Mouse (Mus musculus) intestine, embryonic 15.5 days (tissue): Measurements from ENCODE around the gene Adgrb3. TPM values are rescaled to one million over a fixed set of nuclear protein-coding genes. Genes with fewer than 3 reads are reported as not detected.

Experiments
- ATAC-seq: fragments of 200-750 bp; cut with Nextera tagmentation; 2 replicates; pipeline ENCODE4 v1.8.0; 2017; ENCODE audit warnings: moderate TSS enrichment, moderate library complexity
- H3K27ac ChIP-seq: fragments of 300-500 bp; sonication (generic); 2 replicates; pipeline ENCODE4 v1.5.1; 2015; ENCODE audit warnings: mild to moderate bottlenecking, inconsistent platforms
- H3K27me3 ChIP-seq: fragments of 300-500 bp; sonication (generic); replicated peaks from 2 replicates; pipeline ENCODE4 v1.6.1; 2015; ENCODE audit warnings: inconsistent platforms
- H3K36me3 ChIP-seq: fragments of 300-500 bp; sonication (generic); 2 replicates; pipeline ENCODE4 v1.6.1; 2015; ENCODE audit warnings: inconsistent platforms
- H3K4me1 ChIP-seq: fragments of 300-500 bp; sonication (generic); replicated peaks from 2 replicates; pipeline ENCODE4 v1.6.1; 2015; ENCODE audit warnings: inconsistent platforms
- H3K4me2 ChIP-seq: fragments of 300-500 bp; sonication (generic); replicated peaks from 2 replicates; pipeline ENCODE4 v1.6.1; 2015; ENCODE audit warnings: mild to moderate bottlenecking, inconsistent platforms
- H3K4me3 ChIP-seq: fragments of 300-500 bp; sonication (generic); replicated peaks from 2 replicates; pipeline ENCODE4 v1.5.1; 2015; ENCODE audit warnings: inconsistent platforms
- H3K9ac ChIP-seq: fragments of 300-500 bp; sonication (generic); 2 replicates; pipeline ENCODE4 v1.6.1; 2015; ENCODE audit warnings: inconsistent platforms
- H3K9me3 ChIP-seq: fragments of 300-500 bp; sonication (generic); 2 replicates; pipeline ENCODE4 v1.6.1; 2016; ENCODE audit warnings: inconsistent platforms
- WGBS: fragments of 180-500 bp; shearing (Covaris S2); methylation state at CpG from one replicate; pipeline ENCODE4 v1.1.7; 2015; 5-methylcytosine and 5-hydroxymethylcytosine counted together
- polyA plus RNA-seq: library from polyadenylated mRNA; unstranded; fragments of >200 nt; fragmentation: Nextera tagmentation; extraction: Ambion mirVana; gene quantifications from 2 replicates; pipeline ENCODE4 v1.2.1, GENCODE M21; 2015

Gene Adgrb3
- polyA plus RNA-seq, 1 experiment from 2014 or later: 2.8 TPM

DNA sequence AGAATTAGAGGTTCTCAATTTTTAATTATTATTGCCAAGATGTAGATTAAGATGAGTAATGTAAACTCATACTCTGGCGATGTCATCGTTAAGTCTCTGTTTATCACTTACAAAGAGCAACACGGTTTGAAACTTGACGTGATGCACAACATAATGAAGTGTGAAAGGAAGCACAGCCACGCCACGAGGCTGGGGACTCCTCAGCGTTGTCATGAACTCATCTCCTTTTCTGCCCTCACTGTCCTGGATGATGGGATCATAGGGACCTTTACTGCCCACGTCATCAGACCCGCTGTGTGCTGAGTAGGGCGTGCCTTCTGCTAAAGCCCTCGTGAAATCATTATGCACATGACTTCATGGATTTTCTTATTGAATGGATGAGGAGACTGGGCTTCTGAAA, 714.0 kb downstream of the Adgrb3 start:
- Histone ChIP-seq H3K4me3 (no peak overlapping the region), H3K9me3 (no peaks in the 10 kb centered on the region), H3K27ac (no peak overlapping the region), H3K9ac (no peak overlapping the region), H3K4me1 (no peaks in the 10 kb centered on the region), H3K36me3 (no peaks in the 10 kb centered on the region), H3K27me3 (no peaks in the 10 kb centered on the region), H3K4me2 (no peak overlapping the region)
- no peak for ATAC-seq
- WGBS: 80% methylated on average over 11 of the region's 11 CpGs

DNA sequence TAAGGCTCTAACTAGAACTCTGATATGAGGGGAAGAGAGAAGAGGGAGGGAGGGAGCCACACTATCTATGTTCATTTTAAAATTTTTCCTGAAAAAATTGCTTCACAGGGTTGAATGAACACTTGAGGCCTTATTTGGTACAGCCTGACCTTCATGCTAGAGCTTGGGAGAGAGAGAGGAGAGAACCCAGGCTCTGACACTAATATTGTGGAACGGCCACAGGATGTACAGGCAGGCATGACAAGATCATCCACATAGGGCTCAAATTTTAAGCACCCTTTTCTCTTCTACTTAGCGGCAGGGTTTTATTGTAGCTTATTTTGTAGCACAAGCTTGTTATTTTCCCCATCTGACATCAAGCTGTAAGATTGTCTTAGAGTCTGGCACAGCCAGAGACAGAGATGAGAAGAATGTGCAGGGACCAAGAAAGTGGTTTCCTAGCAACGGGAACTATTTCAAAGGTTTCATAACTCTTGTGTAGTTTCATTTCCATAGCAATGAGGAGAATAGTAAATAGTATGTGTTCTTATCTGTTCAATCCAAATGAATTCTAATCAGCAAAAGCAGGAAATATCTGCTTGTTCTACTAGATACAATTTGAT, 721.9 kb downstream of the Adgrb3 start:
- Histone ChIP-seq H3K36me3 (no peaks in the 10 kb centered on the region), H3K4me2 (no peak overlapping the region), H3K27ac (no peak overlapping the region), H3K4me3 (no peak overlapping the region), H3K9ac (no peak overlapping the region), H3K9me3 (no peaks in the 10 kb centered on the region), H3K4me1 (no peaks in the 10 kb centered on the region), H3K27me3 (no peaks in the 10 kb centered on the region)
- 66% methylated on average over 3 of the region's 3 CpGs for WGBS
- ATAC-seq: no peak

DNA sequence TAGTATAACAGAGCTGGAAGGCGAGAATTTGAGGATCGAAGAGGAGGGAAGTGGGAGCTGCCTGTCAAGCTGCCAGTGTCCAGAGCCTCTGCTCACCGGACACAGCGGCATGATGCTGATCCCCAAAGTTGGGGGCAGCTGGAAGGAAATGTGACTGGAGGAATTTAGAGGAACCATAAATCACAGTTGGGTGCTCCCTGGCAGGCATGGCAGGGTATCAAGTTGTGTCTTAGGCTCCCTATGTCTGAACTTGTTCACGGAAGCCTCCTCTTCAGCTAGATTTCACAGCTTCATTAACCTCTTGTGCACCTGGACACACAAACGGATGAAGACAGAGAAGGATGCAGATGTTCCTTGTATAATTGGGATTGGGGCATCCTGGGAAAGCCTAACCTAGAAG, 722.8 kb downstream of the Adgrb3 start:
- no peak for ATAC-seq
- H3K4me1 ChIP-seq: no peaks in the 10 kb centered on the region
- no peak overlapping the region for H3K9ac ChIP-seq
- H3K4me3 ChIP-seq: no peak overlapping the region
- no peaks in the 10 kb centered on the region for H3K36me3 ChIP-seq
- 68% methylated on average over 6 of the region's 6 CpGs for whole genome bisulfite sequencing
- H3K27ac ChIP-seq: no peak overlapping the region
- H3K27me3 ChIP-seq: no peaks in the 10 kb centered on the region
- H3K4me2 ChIP-seq: no peak overlapping the region
- no peaks in the 10 kb centered on the region for H3K9me3 ChIP-seq

DNA sequence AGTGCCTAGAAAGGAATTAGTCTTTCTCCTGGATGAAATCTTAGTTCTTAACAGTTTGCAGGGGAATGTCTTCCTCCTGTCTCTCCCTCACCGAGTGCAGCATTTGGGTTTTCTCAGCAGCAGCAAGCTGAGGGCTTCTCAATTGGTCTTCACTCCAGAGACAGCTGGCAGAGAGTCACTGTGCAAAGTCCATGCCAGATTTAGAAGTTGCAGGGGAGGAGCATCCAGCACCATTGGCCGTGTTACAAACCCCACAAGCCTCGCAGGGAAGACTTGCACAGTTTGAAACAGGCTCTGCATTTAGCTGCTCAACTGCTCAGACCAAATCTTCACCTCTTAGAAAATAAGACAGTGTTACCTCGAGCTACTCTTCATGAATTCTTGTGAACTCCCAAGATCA, 724.1 kb downstream of the Adgrb3 start:
- no peaks in the 10 kb centered on the region for H3K27me3 ChIP-seq
- H3K36me3 ChIP-seq: no peaks in the 10 kb centered on the region
- peak; percentile 71 for ATAC-seq
- H3K4me2 ChIP-seq: no peak overlapping the region
- H3K9me3 ChIP-seq: no peaks in the 10 kb centered on the region
- no peak overlapping the region for H3K9ac ChIP-seq
- H3K27ac ChIP-seq: no peak overlapping the region
- 32% methylated on average over 4 of the region's 4 CpGs for WGBS
- H3K4me3 ChIP-seq: no peak overlapping the region
- H3K4me1 ChIP-seq: no peaks in the 10 kb centered on the region

DNA sequence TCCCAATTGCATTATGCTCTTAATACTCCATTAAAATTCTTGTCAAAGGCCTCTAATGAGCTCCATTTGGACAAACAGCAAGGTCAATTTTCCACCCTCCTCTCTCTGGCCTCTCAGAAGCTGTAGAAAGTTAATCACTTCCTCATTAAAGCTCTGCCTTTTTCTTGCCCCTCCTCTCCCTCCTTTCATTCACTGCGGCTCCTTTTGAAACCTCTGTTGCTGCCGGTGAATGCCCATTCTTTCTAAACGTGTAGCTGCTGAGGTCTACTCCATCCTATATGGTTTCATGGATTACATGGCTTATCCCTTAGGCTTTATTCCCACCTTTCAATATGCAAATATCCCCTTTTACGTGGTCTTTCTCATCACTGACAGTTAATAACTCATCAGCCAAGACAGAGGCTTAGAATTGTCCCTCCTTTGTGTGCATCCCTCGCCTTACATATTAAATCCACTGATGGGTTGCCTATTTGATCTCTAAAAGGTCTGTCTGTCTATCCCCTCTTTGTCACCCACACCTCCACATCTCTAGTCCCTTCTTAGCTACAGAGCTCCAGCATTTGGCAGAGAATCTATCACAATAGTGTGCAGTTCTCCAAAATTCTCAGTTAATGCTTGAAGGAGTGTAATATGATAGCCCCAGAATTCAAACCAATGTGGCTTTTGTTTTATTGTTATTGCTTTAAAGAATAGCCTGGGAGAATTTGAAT, 741.3 kb downstream of the Adgrb3 start:
- no peak overlapping the region for H3K9ac ChIP-seq
- H3K4me1 ChIP-seq: no peaks in the 10 kb centered on the region
- no peak for ATAC-seq
- H3K4me2 ChIP-seq: no peak overlapping the region
- no peaks in the 10 kb centered on the region for H3K9me3 ChIP-seq
- no peak overlapping the region for H3K4me3 ChIP-seq
- H3K27me3 ChIP-seq: no peaks in the 10 kb centered on the region
- no peaks in the 10 kb centered on the region for H3K36me3 ChIP-seq
- H3K27ac ChIP-seq: no peak overlapping the region
- WGBS: 69% methylated on average over 5 of the region's 5 CpGs

DNA sequence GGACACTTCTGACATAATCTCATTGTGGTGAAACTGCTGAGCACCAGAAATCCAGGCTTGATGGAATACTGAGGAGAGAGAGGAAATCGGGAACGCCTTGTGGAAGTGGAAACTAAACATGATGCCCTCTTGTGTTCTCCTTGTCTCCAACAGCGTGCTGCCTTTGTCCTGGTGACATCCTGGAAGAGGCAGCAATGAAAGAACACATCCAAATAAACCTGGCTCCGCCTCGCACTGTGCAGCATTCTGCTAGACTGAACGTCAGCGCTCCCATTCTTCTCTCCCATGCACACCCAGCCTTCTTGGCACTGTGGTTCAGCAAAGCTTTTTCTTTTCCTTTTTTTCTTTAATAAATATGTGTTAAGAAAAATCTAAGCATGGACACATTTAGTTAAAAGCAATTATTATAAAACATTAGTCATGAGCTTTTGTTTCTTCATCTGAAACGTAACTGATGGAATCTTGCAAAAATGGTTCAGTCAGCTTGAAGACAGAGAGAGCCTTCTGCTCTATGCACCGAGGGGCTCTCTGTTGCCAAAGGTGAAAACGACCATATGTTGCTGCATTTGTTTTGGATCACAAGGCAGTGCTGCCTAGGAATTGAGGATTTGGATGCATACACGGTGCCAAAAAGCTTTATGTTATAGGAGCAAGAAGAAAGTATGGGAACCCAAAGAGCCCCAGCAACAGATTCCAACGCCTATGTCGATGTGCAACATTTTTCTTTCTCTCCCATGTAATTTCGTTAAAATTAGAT, 743.7 kb downstream of the Adgrb3 start:
- no peaks in the 10 kb centered on the region for H3K9me3 ChIP-seq
- H3K4me1 ChIP-seq: no peaks in the 10 kb centered on the region
- H3K9ac ChIP-seq: no peak overlapping the region
- ATAC-seq: no peak
- 73% methylated on average over 14 of the region's 14 CpGs for WGBS
- H3K4me2 ChIP-seq: no peak overlapping the region
- H3K4me3 ChIP-seq: no peak overlapping the region
- H3K27ac ChIP-seq: no peak overlapping the region
- H3K36me3 ChIP-seq: no peaks in the 10 kb centered on the region
- H3K27me3 ChIP-seq: no peaks in the 10 kb centered on the region

DNA sequence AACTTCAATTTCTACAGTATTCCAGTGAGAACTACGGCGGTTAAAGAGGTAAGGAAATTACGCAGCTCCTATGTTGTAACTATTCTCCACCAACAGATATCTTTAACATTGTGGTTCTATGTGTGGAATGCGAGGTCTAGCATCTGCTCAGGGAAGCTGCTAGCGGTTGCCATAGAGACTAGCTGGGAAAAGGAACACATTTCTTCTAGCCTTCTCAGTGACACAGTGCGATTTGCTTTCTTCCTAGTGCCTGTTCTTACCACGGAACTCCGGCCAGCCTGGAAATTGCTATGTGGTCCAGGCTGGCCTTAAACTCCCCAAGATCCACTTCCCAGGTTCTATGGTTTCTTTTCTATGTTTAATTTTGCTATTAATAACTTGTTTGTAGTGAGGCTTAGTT, 747.1 kb downstream of the Adgrb3 start:
- Histone ChIP-seq H3K27ac (no peak overlapping the region), H3K4me2 (no peak overlapping the region), H3K27me3 (no peaks in the 10 kb centered on the region), H3K36me3 (no peaks in the 10 kb centered on the region), H3K4me3 (no peak overlapping the region), H3K9me3 (no peaks in the 10 kb centered on the region), H3K4me1 (no peaks in the 10 kb centered on the region), H3K9ac (no peak overlapping the region)
- 76% methylated on average over 8 of the region's 8 CpGs for WGBS
- ATAC-seq: no peak

DNA sequence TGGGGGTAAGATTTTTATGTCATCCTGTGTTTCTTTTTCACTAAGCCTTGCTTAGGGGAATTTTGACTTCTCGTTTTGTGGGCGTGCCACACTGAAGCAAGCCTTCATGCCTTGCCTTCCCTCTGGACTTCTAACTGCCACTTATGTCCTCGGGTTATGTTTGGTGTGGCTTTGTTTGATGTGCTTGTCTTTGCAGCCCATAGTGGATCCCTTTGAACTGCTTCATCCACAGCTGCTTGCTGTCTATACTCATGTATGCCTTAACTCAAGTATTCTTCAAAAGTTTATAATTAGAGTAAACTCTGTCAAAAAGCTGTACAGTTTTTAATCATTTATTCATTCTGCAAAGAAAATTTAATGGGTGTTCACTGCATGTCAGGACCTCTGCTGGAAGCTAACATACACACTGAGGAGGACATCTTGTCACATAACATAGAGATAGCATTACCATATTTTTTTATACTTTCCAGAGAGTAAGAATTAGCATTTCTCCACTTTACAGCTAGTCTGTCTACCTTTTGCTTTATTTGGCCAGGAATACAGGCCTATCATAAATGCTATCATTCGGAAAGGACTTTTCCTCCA, 748.1 kb downstream of the Adgrb3 start:
- H3K9me3 ChIP-seq: no peaks in the 10 kb centered on the region
- no peaks in the 10 kb centered on the region for H3K36me3 ChIP-seq
- 44% methylated on average over 4 of the region's 4 CpGs for WGBS
- H3K4me3 ChIP-seq: no peak overlapping the region
- ATAC-seq: no peak
- H3K9ac ChIP-seq: no peak overlapping the region
- H3K4me2 ChIP-seq: no peak overlapping the region
- H3K4me1 ChIP-seq: no peaks in the 10 kb centered on the region
- no peak overlapping the region for H3K27ac ChIP-seq
- H3K27me3 ChIP-seq: no peaks in the 10 kb centered on the region

DNA sequence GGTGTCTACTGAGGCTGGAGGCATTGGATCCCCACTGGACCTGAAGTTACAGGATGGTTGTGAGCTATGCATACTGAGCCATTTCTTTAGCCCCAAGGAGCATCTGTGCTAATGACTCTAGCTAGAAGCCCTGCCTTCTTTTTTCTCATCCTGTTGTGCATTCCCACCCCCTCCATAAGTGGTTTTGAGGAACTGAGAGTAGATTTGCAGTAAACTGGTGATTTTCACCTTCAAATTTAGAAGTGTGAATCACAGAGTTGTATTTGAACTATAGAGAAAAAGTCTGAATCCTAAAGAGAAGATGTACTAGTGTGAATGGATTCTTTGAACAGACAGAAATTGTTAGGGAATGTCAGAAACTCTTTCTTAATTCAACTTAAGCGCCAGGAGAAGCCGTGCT, 750.1 kb downstream of the Adgrb3 start:
- no peak overlapping the region for H3K27ac ChIP-seq
- H3K4me1 ChIP-seq: no peaks in the 10 kb centered on the region
- H3K27me3 ChIP-seq: no peaks in the 10 kb centered on the region
- H3K4me2 ChIP-seq: no peak overlapping the region
- 89% methylated on average over 2 of the region's 2 CpGs for WGBS
- H3K36me3 ChIP-seq: no peaks in the 10 kb centered on the region
- ATAC-seq: no peak
- H3K4me3 ChIP-seq: no peak overlapping the region
- no peak overlapping the region for H3K9ac ChIP-seq
- H3K9me3 ChIP-seq: no peaks in the 10 kb centered on the region

DNA sequence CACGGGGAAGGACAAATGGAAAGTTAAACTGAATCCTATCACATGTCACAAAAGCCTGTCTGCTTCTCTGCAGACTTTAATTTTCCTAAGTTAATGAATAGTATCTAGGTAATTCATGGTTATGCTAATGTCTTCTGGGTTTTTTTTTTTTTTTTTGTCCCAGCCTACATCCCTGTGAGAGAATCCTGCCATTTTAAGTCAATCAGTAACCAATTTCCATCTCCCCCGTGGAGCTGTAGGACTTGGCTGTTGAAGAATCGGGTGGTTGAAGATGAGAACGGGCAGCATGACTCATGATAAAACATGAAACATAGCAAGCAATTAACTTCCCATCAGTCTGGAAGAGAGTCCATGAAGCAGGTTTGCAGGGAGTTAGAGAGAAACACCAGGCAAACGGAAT, 753.6 kb downstream of the Adgrb3 start:
- no peak overlapping the region for H3K9ac ChIP-seq
- H3K27me3 ChIP-seq: no peaks in the 10 kb centered on the region
- H3K4me1 ChIP-seq: no peaks in the 10 kb centered on the region
- ATAC-seq: no peak
- no peak overlapping the region for H3K4me2 ChIP-seq
- 71% methylated on average over 5 of the region's 5 CpGs for WGBS
- no peak overlapping the region for H3K4me3 ChIP-seq
- H3K27ac ChIP-seq: no peak overlapping the region
- H3K36me3 ChIP-seq: no peaks in the 10 kb centered on the region
- H3K9me3 ChIP-seq: no peaks in the 10 kb centered on the region

DNA sequence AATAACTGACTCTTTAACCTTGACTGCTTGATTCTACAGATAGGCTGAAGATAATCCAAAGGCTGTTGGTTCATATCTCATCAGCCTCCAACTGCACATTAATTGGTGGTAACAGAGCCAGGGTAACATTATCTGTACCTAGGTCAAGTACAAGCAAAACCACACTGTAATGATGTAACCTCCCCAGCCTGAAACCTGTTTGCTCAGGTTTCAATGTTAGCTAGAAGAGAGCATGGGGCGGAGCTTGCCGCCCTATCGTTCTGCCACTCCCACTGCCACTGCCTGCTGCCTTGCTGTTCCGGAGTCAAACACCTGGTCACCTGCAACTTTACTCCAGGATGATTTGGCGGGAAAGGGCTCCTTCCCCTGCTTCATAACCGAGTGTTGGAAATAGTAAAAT, 765.5 kb downstream of the Adgrb3 start:
- peak overlapping the region; percentile 28 for H3K4me2 ChIP-seq
- ATAC-seq: peak; percentile 89
- H3K4me1 ChIP-seq: no peaks in the 10 kb centered on the region
- no peak overlapping the region for H3K9ac ChIP-seq
- no peaks in the 10 kb centered on the region for H3K27me3 ChIP-seq
- no peaks in the 10 kb centered on the region for H3K9me3 ChIP-seq
- WGBS: 26% methylated on average over 6 of the region's 6 CpGs
- H3K27ac ChIP-seq: no peak overlapping the region
- H3K4me3 ChIP-seq: no peak overlapping the region
- no peaks in the 10 kb centered on the region for H3K36me3 ChIP-seq

DNA sequence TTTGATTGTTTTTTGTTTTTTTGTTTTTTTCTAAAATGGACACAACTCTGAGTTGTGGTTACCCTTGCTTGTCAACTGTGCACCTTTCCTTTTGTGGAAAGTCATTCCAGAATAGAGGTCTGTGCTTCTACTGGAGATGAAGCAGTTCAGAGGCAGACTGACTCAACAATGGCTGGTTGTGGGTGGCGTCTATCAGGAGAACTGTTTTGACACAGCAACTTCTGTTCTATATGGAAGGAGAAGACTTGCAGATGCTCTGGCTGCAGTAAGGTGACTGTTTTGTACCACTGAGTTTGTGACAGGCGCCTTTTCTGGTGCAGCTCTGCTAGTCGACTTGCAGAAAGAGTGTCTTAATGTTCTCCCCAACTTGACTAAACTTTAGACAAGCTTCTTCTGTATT, 768.6 kb downstream of the Adgrb3 start:
- no peaks in the 10 kb centered on the region for H3K36me3 ChIP-seq
- H3K9ac ChIP-seq: no peak overlapping the region
- no peak overlapping the region for H3K27ac ChIP-seq
- H3K4me3 ChIP-seq: no peak overlapping the region
- H3K27me3 ChIP-seq: no peaks in the 10 kb centered on the region
- no peaks in the 10 kb centered on the region for H3K4me1 ChIP-seq
- ATAC-seq: no peak
- no peaks in the 10 kb centered on the region for H3K9me3 ChIP-seq
- 68% methylated on average over 3 of the region's 3 CpGs for WGBS
- no peak overlapping the region for H3K4me2 ChIP-seq
